18 mouse cellular contexts compared by ENCODE assay signal in genomic region chr13:46092787-46093186, GRCm38 (mm10).
"Had no signal": no experiment of that assay in that cellular context is flagged by ENCODE, and none has a peak within 500 bp of the region (broad histone marks: within the 10 kb centered on the region; RNA-seq: fewer than 3 reads in every experiment).

No protein-coding gene starts in this region.

- DNase-seq: lung, adult 18-20 months; lung, embryonic 14.5 days; lung, postnatal 10 days; lung, postnatal 4 days; midbrain, embryonic 14.5 days; retina, postnatal 1 day; right cerebral cortex, postnatal 25 days; right cerebral cortex, postnatal 4 days; spleen, adult 18-20 months; thymus, adult 2 months; thymus, postnatal 25 days; thymus, postnatal 4 days had no signal

- ATAC-seq: midbrain, embryonic 16.5 days had no signal

- H3K9ac ChIP-seq: lung, embryonic 14.5 days; midbrain, embryonic 12.5 days; neural tube, embryonic 13.5 days; neural tube, embryonic 15.5 days had no signal

- H3K9me3 ChIP-seq: midbrain, embryonic 12.5 days; neural tube, embryonic 13.5 days; neural tube, embryonic 15.5 days had no signal

- H3K4me1 ChIP-seq: neural tube, embryonic 13.5 days; neural tube, embryonic 15.5 days had no signal

- H3K36me3 ChIP-seq: midbrain, embryonic 10.5 days; midbrain, embryonic 12.5 days; neural tube, embryonic 13.5 days; neural tube, embryonic 15.5 days had no signal

- H3K27me3 ChIP-seq: midbrain, embryonic 12.5 days; neural tube, embryonic 13.5 days; neural tube, embryonic 15.5 days had no signal

- H3K27ac ChIP-seq: midbrain, embryonic 10.5 days; midbrain, embryonic 12.5 days; neural tube, embryonic 13.5 days; neural tube, embryonic 15.5 days had no signal

- H3K4me3 ChIP-seq: midbrain, embryonic 10.5 days; midbrain, embryonic 12.5 days; myocyte; neural tube, embryonic 13.5 days; neural tube, embryonic 15.5 days had no signal

- H3K4me2 ChIP-seq: lung, embryonic 14.5 days; midbrain, embryonic 12.5 days; neural tube, embryonic 13.5 days; neural tube, embryonic 15.5 days had no signal
